Mouse (Mus musculus) liver, embryonic 12.5 days (tissue): ENCODE results near the gene Slc1a1. TPM values are rescaled to one million over a fixed set of nuclear protein-coding genes. Genes with fewer than 3 reads are reported as not detected.

Experiments used
- ATAC-seq: fragments of 200-750 bp; cut with Nextera tagmentation; 2 replicates; pipeline ENCODE4 v1.8.0; 2017; ENCODE audit warnings: moderate number of reproducible peaks, mild to moderate bottlenecking, moderate library complexity
- H3K27ac ChIP-seq: fragments of 300-500 bp; sonication (generic); 2 replicates; pipeline ENCODE4 v1.5.1; 2016; ENCODE audit warnings: mild to moderate bottlenecking
- H3K27me3 ChIP-seq: fragments of 300-500 bp; sonication (generic); replicated peaks from 2 replicates; pipeline ENCODE4 v1.6.1; 2016; ENCODE audit warnings: mild to moderate bottlenecking, moderate library complexity
- H3K36me3 ChIP-seq: fragments of 300-500 bp; sonication (generic); 2 replicates; pipeline ENCODE4 v1.6.1; 2016; ENCODE audit warnings: mild to moderate bottlenecking, moderate library complexity
- H3K4me1 ChIP-seq: fragments of 300-500 bp; sonication (generic); 2 replicates; pipeline ENCODE4 v1.6.1; 2016
- H3K4me2 ChIP-seq: fragments of 300-500 bp; sonication (generic); 2 replicates; pipeline ENCODE4 v1.6.1; 2016; ENCODE audit warnings: mild to moderate bottlenecking, moderate library complexity
- H3K4me3 ChIP-seq: fragments of 300-500 bp; sonication (generic); 2 replicates; pipeline ENCODE4 v1.5.1; 2016; ENCODE audit warnings: mild to moderate bottlenecking, moderate library complexity
- H3K9ac ChIP-seq: fragments of 300-500 bp; sonication (generic); 2 replicates; pipeline ENCODE4 v1.6.1; 2016; ENCODE audit warnings: mild to moderate bottlenecking, moderate library complexity
- H3K9me3 ChIP-seq: fragments of 300-500 bp; sonication (generic); replicated peaks from 2 replicates; pipeline ENCODE4 v1.6.1; 2016; ENCODE audit warnings: mild to moderate bottlenecking, moderate library complexity
- WGBS: fragments of 180-500 bp; shearing (Covaris S2); methylation state at CpG from one replicate; pipeline ENCODE4 v1.1.7; 2016; ENCODE audit not compliant: insufficient replicate concordance; 5-methylcytosine and 5-hydroxymethylcytosine counted together
- polyA plus RNA-seq: library from polyadenylated mRNA; unstranded; fragments of >200 nt; fragmentation: Nextera tagmentation; extraction: Ambion mirVana; gene quantifications from 2 replicates; pipeline ENCODE4 v1.2.1, GENCODE M21; 2016

The Slc1a1 gene
- polyA plus RNA-seq: 0.04 and 0.06 TPM in 2 replicates

GRCm38 (mm10) chr19:28834798-28835499 lies at the start of gene Slc1a1:
TSS of gene Slc1a1 (plus strand) at chr19:28835049.
- Histone ChIP-seq H3K9ac (no peak within 1 kb of the TSS), H3K9me3 (no peaks in the 10 kb centered on the region), H3K36me3 (no peaks in the 10 kb centered on the region), H3K27me3 (peaks cover 40% of the 10 kb centered on the region), H3K27ac (no peak within 1 kb of the TSS), H3K4me3 (peak within 1 kb of the TSS; percentile 44), H3K4me2 (peak within 1 kb of the TSS; percentile 71), H3K4me1 (no peaks in the 10 kb centered on the region)
- 1% methylated on average over 66 of the region's 68 CpGs for WGBS
- 0 out of 2 replicates have a peak, but pooled peaks have one; percentile 30 for ATAC-seq

- no peaks in the 10 kb centered on the region for H3K36me3 ChIP-seq
- H3K9me3 ChIP-seq: no peaks in the 10 kb centered on the region
- no peak overlapping the region for H3K4me3 ChIP-seq
- no peak overlapping the region for H3K27ac ChIP-seq
- no peak for ATAC-seq
- H3K4me1 ChIP-seq: no peaks in the 10 kb centered on the region
- WGBS: 30% methylated on average over 1 of the region's 1 CpGs
- no peaks in the 10 kb centered on the region for H3K27me3 ChIP-seq
- no peak overlapping the region for H3K9ac ChIP-seq
- H3K4me2 ChIP-seq: no peak overlapping the region
Observed at GRCm38 (mm10) chr19:28790196-28790595, 44.7 kb upstream of the Slc1a1 start.

- Histone ChIP-seq H3K27ac (no peak overlapping the region), H3K9ac (no peak overlapping the region), H3K27me3 (no peaks in the 10 kb centered on the region), H3K4me1 (no peaks in the 10 kb centered on the region), H3K4me3 (no peak overlapping the region), H3K36me3 (no peaks in the 10 kb centered on the region), H3K9me3 (no peaks in the 10 kb centered on the region), H3K4me2 (no peak overlapping the region)
- ATAC-seq: no peak
- WGBS: 57% methylated on average over 2 of the region's 2 CpGs
Observed at GRCm38 (mm10) chr19:28793307-28793706, 41.5 kb upstream of the Slc1a1 start.

GRCm38 (mm10) chr19:28796146-28796848 lies 38.6 kb upstream of the Slc1a1 start:
- 44% methylated on average over 5 of the region's 5 CpGs for WGBS
- H3K9ac ChIP-seq: no peak overlapping the region

GRCm38 (mm10) chr19:28796966-28797365 lies 37.9 kb upstream of the Slc1a1 start:
- Histone ChIP-seq H3K36me3 (no peaks in the 10 kb centered on the region), H3K4me2 (no peak overlapping the region), H3K9ac (no peak overlapping the region), H3K4me3 (no peak overlapping the region), H3K27me3 (no peaks in the 10 kb centered on the region), H3K27ac (no peak overlapping the region), H3K4me1 (no peaks in the 10 kb centered on the region), H3K9me3 (no peaks in the 10 kb centered on the region)
- WGBS: 48% methylated on average over 1 of the region's 1 CpGs
- ATAC-seq: no peak

More at GRCm38 (mm10) chr19:28796146-28796848, 38.6 kb upstream of the Slc1a1 start:
- ATAC-seq: no peak
- H3K4me2 ChIP-seq: no peak overlapping the region
- no peaks in the 10 kb centered on the region for H3K27me3 ChIP-seq
- no peaks in the 10 kb centered on the region for H3K4me1 ChIP-seq
- H3K36me3 ChIP-seq: no peaks in the 10 kb centered on the region
- H3K9me3 ChIP-seq: no peaks in the 10 kb centered on the region
- no peak overlapping the region for H3K27ac ChIP-seq
- no peak overlapping the region for H3K4me3 ChIP-seq

- WGBS: 77% methylated on average over 6 of the region's 6 CpGs
- no peaks in the 10 kb centered on the region for H3K9me3 ChIP-seq
- H3K27ac ChIP-seq: no peak overlapping the region
Observed at GRCm38 (mm10) chr19:28797611-28798010, 37.2 kb upstream of the Slc1a1 start.

GRCm38 (mm10) chr19:28800448-28800847 lies 34.4 kb upstream of the Slc1a1 start:
- Histone ChIP-seq H3K9ac (no peak overlapping the region), H3K4me2 (no peak overlapping the region), H3K36me3 (no peaks in the 10 kb centered on the region), H3K4me1 (no peaks in the 10 kb centered on the region), H3K27ac (no peak overlapping the region), H3K27me3 (no peaks in the 10 kb centered on the region), H3K9me3 (no peaks in the 10 kb centered on the region), H3K4me3 (no peak overlapping the region)
- 44% methylated on average over 6 of the region's 6 CpGs for WGBS
- ATAC-seq: no peak

More at GRCm38 (mm10) chr19:28797611-28798010, 37.2 kb upstream of the Slc1a1 start:
- no peak overlapping the region for H3K9ac ChIP-seq
- H3K4me1 ChIP-seq: no peaks in the 10 kb centered on the region
- ATAC-seq: no peak
- no peak overlapping the region for H3K4me2 ChIP-seq
- H3K27me3 ChIP-seq: no peaks in the 10 kb centered on the region
- no peak overlapping the region for H3K4me3 ChIP-seq
- no peaks in the 10 kb centered on the region for H3K36me3 ChIP-seq

GRCm38 (mm10) chr19:28806276-28806675 lies 28.6 kb upstream of the Slc1a1 start:
- 73% methylated on average over 6 of the region's 6 CpGs for whole genome bisulfite sequencing
- Histone ChIP-seq H3K4me1 (no peaks in the 10 kb centered on the region), H3K36me3 (no peaks in the 10 kb centered on the region), H3K9ac (no peak overlapping the region), H3K4me3 (no peak overlapping the region), H3K4me2 (no peak overlapping the region), H3K27me3 (no peaks in the 10 kb centered on the region), H3K9me3 (no peaks in the 10 kb centered on the region), H3K27ac (no peak overlapping the region)
- ATAC-seq: no peak

- Histone ChIP-seq H3K9ac (no peak overlapping the region), H3K4me1 (no peaks in the 10 kb centered on the region), H3K27ac (no peak overlapping the region), H3K27me3 (no peaks in the 10 kb centered on the region), H3K4me2 (no peak overlapping the region), H3K9me3 (no peaks in the 10 kb centered on the region), H3K36me3 (no peaks in the 10 kb centered on the region), H3K4me3 (no peak overlapping the region)
- no peak for ATAC-seq
- WGBS: 74% methylated on average over 11 of the region's 11 CpGs
Observed at GRCm38 (mm10) chr19:28806821-28807496, 27.9 kb upstream of the Slc1a1 start.

GRCm38 (mm10) chr19:28807497-28807871 lies 27.4 kb upstream of the Slc1a1 start:
- Histone ChIP-seq H3K9ac (no peak overlapping the region), H3K36me3 (no peaks in the 10 kb centered on the region), H3K27ac (no peak overlapping the region), H3K27me3 (no peaks in the 10 kb centered on the region), H3K4me2 (no peak overlapping the region), H3K4me3 (no peak overlapping the region), H3K9me3 (no peaks in the 10 kb centered on the region), H3K4me1 (no peaks in the 10 kb centered on the region)
- WGBS: 60% methylated on average over 2 of the region's 2 CpGs
- ATAC-seq: no peak

- H3K4me1 ChIP-seq: no peaks in the 10 kb centered on the region
- 55% methylated on average over 4 of the region's 4 CpGs for WGBS
- no peaks in the 10 kb centered on the region for H3K27me3 ChIP-seq
- no peak overlapping the region for H3K27ac ChIP-seq
- no peak overlapping the region for H3K4me3 ChIP-seq
- H3K36me3 ChIP-seq: no peaks in the 10 kb centered on the region
- no peak overlapping the region for H3K4me2 ChIP-seq
- no peaks in the 10 kb centered on the region for H3K9me3 ChIP-seq
- no peak overlapping the region for H3K9ac ChIP-seq
- no peak for ATAC-seq
Observed at GRCm38 (mm10) chr19:28818286-28818685, 16.6 kb upstream of the Slc1a1 start.

- H3K27ac ChIP-seq: no peak overlapping the region
- WGBS: 65% methylated on average over 15 of the region's 15 CpGs
- no peaks in the 10 kb centered on the region for H3K4me1 ChIP-seq
- peaks cover under 1% of the 10 kb centered on the region; the same call in 1 of the 2 replicates for H3K27me3 ChIP-seq
- H3K4me2 ChIP-seq: no peak overlapping the region
- H3K9me3 ChIP-seq: no peaks in the 10 kb centered on the region
- no peak overlapping the region for H3K9ac ChIP-seq
- H3K4me3 ChIP-seq: no peak overlapping the region
- H3K36me3 ChIP-seq: no peaks in the 10 kb centered on the region
- ATAC-seq: no peak
Observed at GRCm38 (mm10) chr19:28827697-28828328, 7.0 kb upstream of the Slc1a1 start.
